Mouse (Mus musculus) G1E (cell line): ENCODE data around the gene Arl10. TPM values are rescaled to one million over a fixed set of nuclear protein-coding genes. Genes with fewer than 3 reads are reported as not detected.

Experiments used
- ATAC-seq: 2 replicates; pipeline ENCODE4 v1.8.0; 2016; ENCODE audit warnings: mild to moderate bottlenecking; ENCODE audit not compliant: insufficient number of reproducible peaks, poor library complexity, low FRiP score, severe bottlenecking; ENCODE audit errors: extremely low read depth
- DNase-seq: peaks from one replicate; pipeline ENCODE4 v3.0.0; 2012; ENCODE audit warnings: low spot score
- H3K27me3 ChIP-seq: 2 replicates; pipeline ENCODE4 v1.6.1; 2012; ENCODE audit warnings: mild to moderate bottlenecking, low read length, inconsistent platforms; ENCODE audit not compliant: insufficient read depth
- H3K36me3 ChIP-seq: replicated peaks from 2 replicates; pipeline ENCODE3; 2012; ENCODE audit warnings: mild to moderate bottlenecking, inconsistent platforms
- H3K4me1 ChIP-seq: 2 replicates; pipeline ENCODE4 v1.6.1; 2012; ENCODE audit warnings: low read depth, low read length, inconsistent platforms, mixed read lengths; ENCODE audit not compliant: insufficient read depth
- H3K4me3 ChIP-seq: 2 replicates; pipeline ENCODE4 v1.5.1; 2012; ENCODE audit warnings: low read depth, mild to moderate bottlenecking, inconsistent platforms, low read length, moderate library complexity, mixed read lengths
- H3K9me3 ChIP-seq: replicated peaks from 2 replicates; pipeline ENCODE4 v1.6.1; 2012; ENCODE audit warnings: inconsistent platforms
- CTCF ChIP-seq: IDR thresholded peaks from 2 replicates; pipeline ENCODE4 v1.5.1; 2012; ENCODE audit warnings: low read depth, low read length, inconsistent platforms, mixed read lengths
- GATA1 ChIP-seq: IDR thresholded peaks from 2 replicates; pipeline ENCODE4 v1.6.1; 2012; ENCODE audit warnings: borderline replicate concordance, low read length, inconsistent platforms, mixed read lengths
- GATA2 ChIP-seq: IDR thresholded peaks from 2 replicates; pipeline ENCODE4 v1.6.1; 2012; ENCODE audit warnings: low read depth, low read length, inconsistent platforms, borderline replicate concordance
- POLR2AphosphoS5 ChIP-seq: IDR thresholded peaks from 2 replicates; pipeline ENCODE4 v1.6.1; 2012; ENCODE audit warnings: low read depth, low read length, inconsistent platforms; ENCODE audit not compliant: insufficient replicate concordance
- TAL1 ChIP-seq: conservative IDR thresholded peaks from 2 replicates; pipeline ENCODE4 v1.6.1; 2012; ENCODE audit warnings: low read depth, low read length, inconsistent platforms, mixed read lengths
- polyA plus RNA-seq: library from polyadenylated mRNA; stranded (reverse); fragments of >175 nt; gene quantifications from 2 replicates; pipeline ENCODE4 v1.2.3, GENCODE M21; 2012
- total RNA-seq, 2 experiments: library from RNA; stranded (forward) in 1 of 2; stranded (reverse) in 1 of 2; fragments of 200-1000 nt in 1 of 2; fragments of >200 nt in 1 of 2; fragmentation: Nextera tagmentation in 1 of 2; gene quantifications; 2 replicates each; pipeline ENCODE4 v1.2.3; 2014 to 2017

The Arl10 gene
- total and polyA plus RNA-seq, 3 experiments, result 11.8 to 20.8 (median 14.3) TPM

DNA sequence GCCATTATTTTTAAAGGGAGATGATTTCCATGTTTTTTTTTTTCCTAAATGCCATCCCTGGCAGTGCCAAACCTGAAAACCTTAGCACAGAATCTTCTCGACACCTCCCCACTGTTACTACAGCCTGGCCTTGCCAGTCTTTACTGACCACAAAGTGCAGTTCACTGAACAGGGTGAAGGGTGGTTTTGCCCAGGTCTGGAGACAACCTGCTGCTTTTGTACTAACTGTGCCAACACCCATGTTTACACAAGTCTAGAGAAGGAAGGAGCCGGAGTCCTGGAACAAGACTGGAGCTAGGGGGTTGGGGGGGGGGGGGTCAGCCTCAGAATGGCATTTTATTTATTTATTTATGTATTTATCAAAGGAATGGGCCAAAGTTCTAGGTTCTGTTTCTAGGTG, 6.6 kb downstream of the Arl10 start:
- Histone ChIP-seq H3K4me1 (peaks cover 19% of the 10 kb centered on the region), H3K4me3 (no peak overlapping the region), H3K36me3 (peaks cover 99% of the 10 kb centered on the region), H3K9me3 (no peaks in the 10 kb centered on the region), H3K27me3 (no peaks in the 10 kb centered on the region)
- ATAC-seq (no peak), DNase-seq (no peak)
- TF ChIP-seq GATA1, result no peak
- no peak for TF ChIP-seq CTCF
- TF ChIP-seq GATA2, result no peak
- TF ChIP-seq TAL1, result no peak
- no peak for TF ChIP-seq POLR2AphosphoS5

DNA sequence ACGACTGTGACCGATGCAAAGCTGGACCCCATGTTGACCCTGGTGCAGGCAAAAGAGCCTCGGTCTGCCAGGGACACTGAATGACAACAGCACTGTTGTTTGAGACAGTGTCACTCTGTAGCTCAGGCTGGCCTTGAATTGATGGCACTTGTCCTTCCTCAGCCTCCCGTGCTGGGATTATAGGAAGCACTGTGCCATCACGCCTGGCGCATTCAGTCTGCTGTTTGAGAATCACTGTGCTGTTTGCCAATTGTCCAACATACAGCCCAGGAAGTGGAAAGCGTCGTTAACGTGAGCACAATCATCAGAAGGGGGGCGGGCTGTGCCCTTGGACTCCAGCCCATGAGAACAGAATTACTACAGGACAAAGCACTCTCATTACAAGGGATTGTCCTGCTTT, 7.3 kb downstream of the Arl10 start:
- Histone ChIP-seq H3K27me3 (no peaks in the 10 kb centered on the region), H3K9me3 (no peaks in the 10 kb centered on the region), H3K4me3 (no peak overlapping the region), H3K36me3 (peaks cover 98% of the 10 kb centered on the region), H3K4me1 (peaks cover 21% of the 10 kb centered on the region)
- TF ChIP-seq POLR2AphosphoS5, result no peak
- no peak for TF ChIP-seq CTCF
- TF ChIP-seq TAL1, result no peak
- no peak for TF ChIP-seq GATA1
- TF ChIP-seq GATA2, result no peak
- ATAC-seq (no peak), DNase-seq (no peak)

DNA sequence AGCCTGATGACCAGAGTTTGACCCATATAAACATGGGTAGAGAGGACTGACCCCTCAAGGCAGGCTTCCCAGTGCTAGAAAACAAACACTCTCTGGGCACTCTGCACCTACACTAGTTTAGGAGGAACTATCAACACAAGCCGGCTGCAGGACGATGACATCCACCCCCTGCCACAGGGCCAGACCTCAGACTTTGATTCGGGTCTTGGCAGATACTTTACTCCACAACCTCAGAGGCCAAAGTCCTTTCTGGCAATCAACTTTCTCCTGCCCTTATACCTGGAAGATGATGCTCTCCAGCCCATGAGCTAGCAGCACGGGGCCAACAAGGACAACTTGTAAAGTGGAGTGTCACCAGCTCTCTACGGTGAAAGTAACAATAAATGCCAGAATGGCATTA, 8.0 kb downstream of the Arl10 start:
- Histone ChIP-seq H3K4me3 (no peak overlapping the region), H3K9me3 (no peaks in the 10 kb centered on the region), H3K27me3 (no peaks in the 10 kb centered on the region), H3K4me1 (peaks cover 18% of the 10 kb centered on the region), H3K36me3 (peaks cover 98% of the 10 kb centered on the region)
- no peak for TF ChIP-seq CTCF
- TF ChIP-seq GATA2, result no peak
- no peak for TF ChIP-seq GATA1
- no peak for TF ChIP-seq TAL1
- no peak for TF ChIP-seq POLR2AphosphoS5
- DNase-seq (no peak), ATAC-seq (no peak)

DNA sequence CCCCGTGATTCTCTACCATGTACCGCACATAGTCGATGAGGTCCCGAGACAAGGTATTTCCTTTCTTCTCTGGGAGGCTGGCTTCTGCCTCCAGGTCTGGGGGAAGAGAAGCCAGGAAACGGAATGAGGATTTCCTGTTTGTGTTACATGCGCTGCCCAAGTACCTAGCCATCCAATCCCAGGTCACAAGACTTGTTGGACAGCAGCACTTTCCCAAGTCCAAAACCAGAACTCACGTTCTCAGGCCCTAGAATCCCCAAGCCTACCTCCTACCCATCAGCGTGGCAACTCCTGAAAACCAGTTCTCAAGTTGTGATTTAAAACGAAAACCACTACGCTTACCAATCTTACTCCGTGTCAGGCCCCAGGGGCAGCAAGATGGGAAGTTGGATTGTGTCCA, 11.0 kb downstream of the Arl10 start:
- TF ChIP-seq GATA1 (no peak), POLR2AphosphoS5 (no peak), GATA2 (no peak), TAL1 (no peak), CTCF (no peak)
- DNase-seq (no peak), ATAC-seq (no peak)
- Histone ChIP-seq H3K9me3 (no peaks in the 10 kb centered on the region), H3K27me3 (no peaks in the 10 kb centered on the region), H3K36me3 (peaks cover 78% of the 10 kb centered on the region), H3K4me1 (peaks cover 22% of the 10 kb centered on the region), H3K4me3 (no peak overlapping the region)

GRCm38 (mm10) chr13:54589414-54589995, 14.7 kb downstream of the Arl10 start:
- no peak for ATAC-seq
- Histone ChIP-seq H3K36me3 (peaks cover 69% of the 10 kb centered on the region), H3K27me3 (no peaks in the 10 kb centered on the region), H3K4me3 (peak overlapping the region; percentile 96), H3K4me1 (peaks cover 35% of the 10 kb centered on the region), H3K9me3 (no peaks in the 10 kb centered on the region)
- no peak for TF ChIP-seq CTCF
- TF ChIP-seq POLR2AphosphoS5, result no peak
- no peak for TF ChIP-seq GATA1
- TF ChIP-seq GATA2, result no peak
- TF ChIP-seq TAL1, result no peak
- DNase-seq, result no peak

DNA sequence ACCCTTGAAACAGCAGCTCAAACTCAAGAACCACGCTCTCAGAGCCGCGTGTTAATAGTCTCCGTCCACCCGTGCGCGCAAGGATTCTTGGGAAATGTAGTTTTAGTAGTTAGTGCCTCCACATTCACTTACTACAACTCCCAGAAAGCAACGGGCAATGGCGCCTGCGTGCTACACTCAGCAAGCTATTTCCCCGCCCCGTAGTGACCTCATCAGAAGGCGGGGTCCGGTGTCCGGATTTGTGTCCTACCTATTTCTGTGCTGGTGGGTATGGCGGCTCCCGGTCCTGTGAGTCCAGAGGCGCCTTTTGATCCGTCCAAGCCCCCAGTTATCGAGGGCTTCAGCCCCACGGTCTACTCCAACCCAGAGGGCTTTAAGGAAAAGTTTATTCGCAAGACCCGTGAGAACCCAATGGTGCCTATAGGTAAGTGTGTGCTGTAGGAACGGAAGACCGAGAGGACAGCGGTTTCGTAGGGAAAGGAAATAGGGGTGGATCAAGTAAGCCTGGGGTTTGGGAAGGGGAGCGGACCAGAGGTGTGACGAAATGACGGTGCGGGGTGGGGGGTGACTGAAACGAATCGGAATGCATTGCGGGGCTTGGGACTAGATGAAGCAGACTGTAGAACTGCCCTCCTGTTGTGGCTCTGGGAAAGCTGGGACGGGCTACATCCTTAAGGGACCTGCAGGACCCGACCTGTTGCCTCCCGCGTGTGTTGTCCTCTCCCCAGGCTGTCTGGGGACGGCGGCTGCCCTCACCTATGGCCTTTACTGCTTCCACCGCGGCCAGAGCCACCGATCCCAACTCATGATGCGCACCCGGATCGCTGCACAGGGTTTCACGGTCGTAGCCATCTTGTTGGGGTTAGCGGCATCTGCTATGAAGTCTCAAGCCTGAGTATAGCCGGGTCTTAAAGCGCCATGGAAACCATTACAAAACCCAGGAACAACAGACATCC, 15.5 kb downstream of the Arl10 start, which contains the start of the genes Nop16 and Higd2a:
Gene Nop16 (minus strand): TSS at position 95 of the 956 bp plus-strand sequence.
Gene Higd2a (plus strand): TSS at position 212 of the 956 bp plus-strand sequence.
- Histone ChIP-seq H3K4me1 (peaks cover 36% of the 10 kb centered on the region), H3K4me3 (peak within 1 kb of the TSS; percentile 96), H3K27me3 (no peaks in the 10 kb centered on the region), H3K9me3 (no peaks in the 10 kb centered on the region), H3K36me3 (peaks cover 69% of the 10 kb centered on the region)
- peak; percentile 85 for DNase-seq
- no peak for TF ChIP-seq GATA2
- TF ChIP-seq POLR2AphosphoS5, result no peak
- TF ChIP-seq TAL1, result no peak
- peak; percentile 94 for ATAC-seq
